Mouse (Mus musculus) frontal cortex, postnatal 10 days (tissue): Measurements from ENCODE around the gene Parp2.
A peak's percentile ranks its signal among the peaks of the same experiment; 100 is the strongest.
"Not testable (repeated sequence)": the region's sequence is repeated elsewhere in the genome, so short reads cannot be mapped to it uniquely, and the experiment has no call there.

Source experiments
- DNase-seq, 2 experiments: peaks; one replicate each; pipeline ENCODE4 v3.0.0; 2022; ENCODE audit warnings: low spot score in 2 of 2, mixed read lengths in 1 of 2

Gene Parp2

DNA sequence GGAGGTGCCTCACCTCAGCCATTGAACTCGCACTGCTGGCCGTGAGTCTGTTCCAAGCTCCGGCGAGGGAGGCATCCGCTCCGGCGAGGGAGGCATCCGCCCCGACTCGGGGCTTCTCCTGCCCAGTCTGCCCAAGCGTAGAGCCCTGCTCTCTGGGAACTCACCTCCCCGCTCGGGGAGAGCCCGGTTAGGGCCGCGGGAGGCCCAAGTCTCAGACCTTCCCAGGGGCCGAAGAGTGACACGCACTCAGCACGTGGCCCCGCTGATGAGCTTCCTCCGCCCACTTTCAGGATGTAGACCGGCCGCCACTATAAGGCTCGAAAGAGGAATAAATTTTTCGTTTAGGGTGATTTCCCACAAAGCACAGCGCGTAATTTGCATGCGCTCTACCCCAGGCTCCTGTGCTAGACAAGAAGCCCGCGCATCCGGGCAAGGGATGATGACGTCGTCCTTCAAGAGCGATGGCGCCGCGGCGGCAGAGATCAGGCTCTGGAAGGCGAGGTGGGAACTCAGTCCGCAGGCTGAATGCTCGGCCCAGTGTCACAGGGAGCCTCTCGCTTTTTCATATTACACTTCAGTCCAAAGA, at the start of gene Parp2, which contains the start of gene Ccnb1ip1:
TSS of gene Parp2 (plus strand) at position 355 of the 586 bp plus-strand sequence.
TSS of gene Ccnb1ip1 (minus strand) at position 246 of the 586 bp plus-strand sequence.
- peak; percentile 93 to 97 for DNase-seq

DNA sequence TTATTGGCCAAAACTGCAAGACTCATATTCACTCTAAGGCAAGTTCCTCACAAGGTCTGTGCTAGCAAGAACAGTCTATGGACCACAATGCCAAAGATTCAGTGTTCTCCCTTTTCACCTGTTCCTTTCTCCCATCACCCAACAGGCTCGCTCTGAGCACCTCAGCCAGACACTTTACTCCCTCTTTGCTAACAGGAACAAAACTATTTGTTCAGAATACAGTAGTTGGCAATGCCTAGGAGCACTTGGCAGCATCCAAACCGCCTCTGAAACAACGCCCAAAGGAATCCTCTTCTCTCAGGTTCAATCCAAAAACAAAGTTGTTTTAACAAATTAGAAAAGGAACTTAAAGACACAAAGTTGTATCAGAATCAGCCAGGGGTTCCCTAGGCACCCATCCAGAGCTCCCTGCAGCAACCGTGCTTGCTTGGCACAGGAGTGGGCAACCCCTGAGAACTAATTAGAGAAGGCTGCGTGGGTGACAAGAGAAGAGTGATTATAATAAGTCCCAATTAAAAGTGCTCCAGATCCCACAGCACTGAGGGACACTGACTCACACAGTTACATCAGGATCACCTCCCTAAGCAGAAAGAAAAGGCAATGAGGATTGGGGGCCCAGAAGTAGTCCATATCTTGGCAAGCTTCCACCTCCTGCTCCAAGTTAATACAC, 49.1 kb upstream of the Parp2 start:
- no peak for DNase-seq

DNA sequence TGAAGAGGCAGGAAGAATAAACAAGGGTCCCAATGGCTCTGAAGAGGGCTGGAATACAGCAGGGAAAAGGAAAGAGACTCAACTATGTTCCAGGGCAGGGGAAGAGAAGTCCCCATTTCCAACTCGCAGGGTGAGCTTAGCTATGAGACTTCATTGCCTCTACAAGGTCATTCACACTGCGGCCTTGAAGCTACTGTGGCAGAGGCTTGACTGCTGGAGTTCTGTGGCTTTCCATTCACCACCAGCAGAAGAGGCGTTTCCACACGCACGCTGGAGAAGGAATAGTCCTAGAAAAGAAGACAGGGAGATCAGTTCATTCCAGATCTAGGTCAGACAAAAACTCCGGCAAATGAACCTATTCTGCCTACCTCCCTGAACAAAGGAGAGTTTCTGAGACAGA, 41.9 kb upstream of the Parp2 start:
- no peak for DNase-seq

DNA sequence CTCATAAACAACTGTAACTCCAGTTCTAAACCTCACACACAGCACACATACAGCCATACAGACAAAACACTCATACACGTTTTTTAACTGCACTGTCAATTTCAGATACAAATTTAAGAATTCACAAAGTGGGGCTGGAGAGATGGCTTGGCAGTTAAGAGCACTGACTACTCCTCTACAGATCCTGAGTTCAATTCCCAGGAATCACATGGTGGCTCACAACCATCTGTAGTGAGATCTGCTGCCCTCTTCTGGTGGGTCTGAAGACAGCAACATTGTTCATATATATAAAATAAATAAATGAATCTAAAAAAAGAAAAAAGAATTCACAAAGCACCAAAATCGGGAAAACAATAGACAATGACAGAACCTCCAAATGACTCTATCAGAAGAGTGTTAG, 36.3 kb upstream of the Parp2 start:
- DNase-seq = no peak

DNA sequence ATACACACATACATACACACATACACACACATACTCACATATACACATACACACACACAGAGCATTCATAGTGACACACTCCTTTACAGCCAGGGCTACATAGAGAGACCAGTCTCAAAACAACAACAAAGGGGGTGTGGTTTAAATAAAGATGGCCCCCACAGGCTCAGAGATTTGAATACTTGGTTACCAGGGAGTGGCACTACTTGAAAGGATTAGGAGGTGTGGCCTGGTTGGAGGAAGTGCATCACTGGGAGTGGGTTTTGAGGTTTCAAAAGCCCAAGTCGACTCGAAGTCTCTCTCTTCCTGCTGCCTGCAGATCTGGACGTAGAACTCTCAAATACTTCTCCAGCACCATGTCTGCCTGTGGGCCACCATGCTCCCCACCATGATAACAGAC, 25.5 kb upstream of the Parp2 start:
- no peak for DNase-seq

DNA sequence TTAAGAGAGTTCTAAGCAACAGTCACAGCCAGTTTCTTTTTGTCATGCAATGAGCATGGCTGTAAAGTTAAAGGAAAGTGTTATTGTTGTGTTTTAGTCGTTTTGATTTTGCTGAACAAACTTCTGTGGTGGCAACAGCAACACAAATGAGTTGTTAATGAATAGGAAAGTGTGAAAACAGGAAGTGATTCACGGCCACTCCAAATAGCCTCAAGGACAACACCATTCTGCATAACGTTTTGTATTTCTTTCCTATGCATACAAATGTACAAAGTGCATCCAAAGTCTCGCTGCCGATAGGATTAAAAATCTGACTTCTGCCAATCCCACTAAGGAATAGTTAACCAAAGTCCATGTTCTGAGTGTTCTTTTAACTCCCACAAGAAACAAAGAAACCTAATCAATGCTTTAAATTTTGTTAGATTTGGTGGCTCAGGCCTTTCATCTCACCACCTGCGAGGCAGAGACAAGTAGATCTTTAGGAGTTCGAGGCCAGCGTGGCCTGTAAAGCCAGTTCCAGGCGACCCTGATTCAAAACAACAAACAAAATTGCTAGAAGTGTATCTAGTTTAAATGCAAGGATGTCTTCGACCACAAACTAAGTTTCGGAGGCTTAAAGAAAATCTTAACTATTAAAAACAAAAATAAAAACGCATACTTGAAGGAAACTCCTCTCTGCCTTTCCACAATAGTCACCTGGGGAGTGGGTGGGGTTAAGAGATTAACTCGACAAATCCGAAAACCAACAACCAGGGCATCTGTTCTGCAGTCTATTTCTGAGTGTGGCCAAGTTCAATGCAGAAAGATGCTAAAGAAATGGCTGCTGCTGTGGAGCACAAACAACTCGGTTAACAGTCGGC, 23.0 kb upstream of the Parp2 start:
- no peak for DNase-seq

DNA sequence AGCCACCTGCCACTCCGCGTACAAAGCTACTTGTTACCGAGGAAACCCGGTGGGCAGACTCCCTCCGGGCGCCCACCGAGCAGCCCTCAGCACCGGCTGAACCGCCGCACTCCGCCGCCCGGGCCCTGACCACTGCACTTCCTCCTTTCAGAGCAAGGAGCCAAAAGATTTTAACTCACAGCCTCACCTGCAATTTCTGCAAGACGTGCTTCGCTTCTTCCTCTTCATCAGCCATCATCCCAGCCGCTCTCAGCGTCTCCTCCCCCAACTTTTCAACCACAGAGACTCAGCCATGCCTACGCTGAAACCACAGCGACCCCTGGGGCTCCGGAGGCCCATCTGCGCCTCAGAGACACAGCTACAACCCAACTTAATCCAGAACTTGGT, 22.4 kb upstream of the Parp2 start, which contains the start of gene Ttc5:
TSS of gene Ttc5 (minus strand) at position 269 of the 387 bp plus-strand sequence.
- peak; percentile 77 to 84 for DNase-seq

DNA sequence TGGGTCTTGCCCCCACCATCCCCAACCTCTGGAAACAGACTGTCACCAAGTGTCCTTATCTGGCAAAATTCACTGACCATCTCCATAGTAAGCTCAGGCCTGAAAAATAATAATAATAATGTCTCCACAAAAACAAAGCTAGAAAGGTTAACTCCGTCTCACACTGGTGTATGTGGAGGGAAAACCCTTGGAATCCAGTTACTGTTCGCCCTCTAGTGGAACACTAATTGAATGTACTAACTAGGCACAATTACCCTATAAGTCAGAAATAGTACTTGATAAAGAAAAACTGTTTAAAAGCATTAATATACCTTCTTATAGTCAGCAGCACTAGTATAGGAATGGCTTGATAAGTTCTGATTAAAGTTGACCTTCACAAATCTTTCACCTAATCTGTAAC, 19.5 kb upstream of the Parp2 start:
- no peak for DNase-seq

DNA sequence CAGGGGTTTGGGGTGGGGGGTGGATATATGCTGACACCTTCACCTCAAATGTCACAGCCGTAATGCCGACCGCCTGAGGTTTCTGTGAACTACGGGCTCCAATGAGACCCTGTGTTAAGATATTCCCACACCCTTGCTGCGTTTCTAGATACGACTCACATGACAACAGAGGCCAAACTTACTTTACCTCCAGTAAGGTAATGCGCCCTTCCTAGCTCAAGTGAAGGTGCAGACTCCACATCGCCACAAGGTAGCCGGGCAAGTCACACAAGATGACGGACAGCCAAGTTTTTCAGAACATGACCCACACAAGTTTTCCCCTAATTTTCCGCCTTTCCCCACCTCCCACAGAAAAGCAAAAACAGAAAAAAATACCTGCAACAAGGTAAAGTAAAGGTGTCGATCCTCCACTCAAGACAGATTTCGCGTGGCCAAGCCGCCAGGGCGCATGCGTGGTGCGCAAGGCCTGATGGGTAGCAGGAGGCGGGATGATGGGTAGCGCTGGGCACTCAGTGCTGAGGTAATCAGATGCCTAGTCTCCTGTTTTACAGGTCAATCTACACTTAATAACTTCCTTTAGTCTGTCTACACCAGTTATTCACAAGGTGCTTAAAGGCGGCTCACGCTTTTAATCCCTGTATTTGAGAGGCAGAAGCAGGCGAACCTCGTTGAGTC, 12.2 kb upstream of the Parp2 start:
- no peak for DNase-seq

DNA sequence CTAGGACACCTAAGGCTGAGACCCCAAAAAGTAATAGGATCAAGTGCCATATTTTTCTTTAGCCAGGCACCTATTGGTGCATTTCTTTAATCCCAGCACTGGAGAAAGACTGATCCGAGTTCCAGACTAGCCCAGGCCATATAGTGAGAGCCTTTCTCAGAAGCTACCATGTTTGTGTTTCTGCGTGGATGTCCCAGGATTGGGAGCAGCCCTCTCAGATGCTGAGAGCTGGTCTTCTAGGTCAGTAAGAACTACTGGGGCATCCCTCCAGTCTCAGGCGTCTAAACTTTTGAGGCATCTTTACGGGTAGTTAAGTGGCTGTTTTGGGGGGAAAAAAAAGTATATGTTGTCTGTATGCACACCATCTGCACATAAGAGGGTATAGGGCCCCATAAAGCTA, 11.7 kb upstream of the Parp2 start:
- DNase-seq = no peak

DNA sequence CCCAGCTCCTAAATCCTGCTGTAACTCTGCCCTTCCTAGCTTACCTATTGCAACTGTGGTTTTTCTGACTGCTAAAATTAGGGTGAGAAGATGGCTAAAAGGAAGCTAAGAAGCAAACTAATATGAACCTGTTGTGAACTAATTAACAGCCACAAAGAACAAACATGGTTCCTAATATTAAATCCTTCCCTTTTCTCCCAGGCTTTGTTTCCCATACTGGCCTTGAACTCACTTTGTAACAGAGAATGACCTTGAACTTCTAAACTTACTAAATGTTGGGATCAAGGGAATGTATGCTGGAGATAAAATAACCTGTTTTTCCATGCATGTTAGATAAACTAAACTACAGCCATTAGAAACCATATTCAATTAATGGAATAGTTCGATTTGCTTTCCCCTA, 11.2 kb upstream of the Parp2 start:
- DNase-seq = no peak

DNA sequence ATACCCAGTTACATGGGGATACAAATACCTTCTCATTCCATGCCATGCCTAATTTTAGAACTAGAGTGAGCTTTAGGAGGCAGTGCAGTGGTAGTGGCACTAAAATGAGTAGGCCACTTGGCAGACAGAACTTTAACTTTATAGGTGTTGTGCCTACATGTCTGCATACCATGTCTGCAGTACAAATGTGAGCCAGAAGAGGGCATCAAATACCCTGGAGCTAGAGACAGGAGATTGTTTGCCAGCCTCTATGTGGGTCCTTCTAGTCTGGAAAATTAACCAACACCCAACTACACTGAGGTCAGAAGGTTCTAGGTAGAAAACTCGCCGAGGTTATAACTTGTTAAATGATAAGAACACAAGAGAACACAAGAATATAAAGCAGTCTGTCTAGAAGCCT, 9.1 kb upstream of the Parp2 start:
- no peak for DNase-seq

DNA sequence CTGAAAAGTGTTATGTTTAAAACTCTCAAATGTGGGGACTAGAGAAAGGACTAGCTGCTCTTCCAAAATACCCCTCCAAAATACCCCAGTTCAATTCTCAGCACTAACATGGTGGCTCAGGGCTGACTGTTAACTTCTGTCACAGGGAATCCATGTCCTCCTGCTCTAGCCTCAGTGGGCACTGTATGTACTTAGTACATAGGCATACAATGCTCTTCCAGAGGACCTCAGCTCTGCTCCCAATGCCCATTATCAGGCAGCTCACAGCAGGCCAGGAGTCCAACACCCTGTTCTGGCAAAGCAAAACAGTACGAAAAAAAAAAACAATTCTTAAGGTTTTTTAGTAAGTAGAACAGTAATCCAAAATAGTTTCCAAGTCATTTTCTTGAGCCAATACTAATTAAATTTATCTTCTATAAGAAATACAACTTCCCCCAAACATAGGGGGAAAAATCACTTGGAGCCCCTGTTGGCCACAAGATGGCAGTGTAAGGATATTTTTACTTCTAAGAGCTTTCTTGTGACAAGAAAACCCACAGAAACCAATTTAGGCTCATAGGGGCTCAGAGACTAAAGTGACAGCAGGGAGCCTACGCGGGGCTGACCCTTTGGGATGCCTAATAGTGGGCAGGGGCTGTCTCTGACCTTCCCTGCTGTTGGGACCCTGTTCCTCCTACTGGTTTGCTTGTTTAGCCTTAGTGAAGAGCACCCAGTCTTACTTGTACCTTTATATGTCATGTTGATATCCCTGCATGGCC, 8.0 kb upstream of the Parp2 start:
- peak in 1 of 2 experiments; percentile 20 for DNase-seq

DNA sequence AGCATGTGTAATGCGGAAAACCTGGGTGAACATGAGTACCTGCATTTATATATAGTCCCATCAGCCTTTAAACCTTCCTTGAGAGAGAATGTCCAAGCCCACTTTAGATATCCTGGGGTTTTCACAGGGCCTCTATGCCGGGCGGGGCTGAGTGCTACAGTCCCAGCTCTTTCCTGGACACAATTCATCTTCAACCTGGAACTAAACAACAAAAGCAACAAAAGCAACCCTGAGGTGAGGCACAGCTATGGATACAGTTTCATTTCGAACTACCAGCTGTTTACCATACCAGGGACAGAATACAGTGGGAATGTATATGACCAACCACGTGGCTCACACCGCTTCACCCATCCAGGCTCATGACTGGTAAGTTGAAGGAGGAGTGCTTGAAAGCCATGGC, 5.2 kb upstream of the Parp2 start:
- no peak for DNase-seq

DNA sequence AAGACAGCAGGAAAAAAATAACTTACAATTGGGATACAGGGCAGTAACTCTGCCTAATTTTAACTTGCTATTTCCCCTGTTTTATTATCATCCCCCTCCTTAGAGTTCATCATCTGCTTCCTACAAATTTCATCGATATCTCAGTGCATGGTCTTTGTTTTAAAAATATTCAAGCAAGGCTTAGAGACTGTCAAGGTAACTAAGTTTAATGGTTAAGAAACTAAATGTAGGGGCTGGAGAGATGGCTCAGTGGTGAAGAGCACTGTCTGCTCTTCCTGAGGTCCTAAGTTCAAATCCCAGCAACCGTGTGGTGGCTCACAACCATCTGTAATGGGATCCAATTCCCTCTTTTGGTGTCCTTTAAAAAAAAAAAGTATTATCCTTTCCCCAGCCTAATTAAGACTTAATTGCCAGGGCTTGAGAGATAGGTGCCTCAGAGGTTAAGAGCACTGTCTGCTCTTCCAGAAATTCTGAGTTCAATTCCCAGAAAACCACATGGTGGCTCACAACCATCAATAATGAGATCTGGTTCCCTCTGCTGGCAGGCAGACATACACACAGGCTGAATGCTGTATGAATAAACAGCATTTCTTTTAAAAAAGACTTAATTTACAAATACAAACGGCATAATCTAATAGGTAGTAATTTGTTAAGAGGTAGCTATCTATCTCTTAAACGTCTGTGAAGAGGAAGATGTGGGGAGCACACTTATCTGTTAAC, 4.6 kb upstream of the Parp2 start:
- DNase-seq = no peak

DNA sequence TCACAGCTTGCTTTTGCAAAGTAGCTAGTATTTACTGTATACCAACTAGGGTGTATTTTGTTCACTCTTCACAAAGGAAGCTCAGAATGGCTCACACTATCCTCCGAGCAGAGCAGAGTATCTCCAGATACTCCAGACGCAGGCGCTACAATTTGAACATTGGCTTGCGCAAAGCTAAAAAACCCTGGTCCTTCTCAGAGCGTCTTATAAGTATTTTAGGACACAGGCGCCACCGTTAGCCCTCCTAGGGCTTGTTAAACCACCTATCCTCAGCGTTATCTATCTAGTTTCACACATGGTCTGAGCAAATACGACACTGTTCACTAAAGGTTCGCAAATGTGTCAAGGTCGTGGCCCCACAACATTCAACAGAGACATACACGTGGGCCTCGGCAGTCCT, 3.0 kb upstream of the Parp2 start:
- DNase-seq = no peak

DNA sequence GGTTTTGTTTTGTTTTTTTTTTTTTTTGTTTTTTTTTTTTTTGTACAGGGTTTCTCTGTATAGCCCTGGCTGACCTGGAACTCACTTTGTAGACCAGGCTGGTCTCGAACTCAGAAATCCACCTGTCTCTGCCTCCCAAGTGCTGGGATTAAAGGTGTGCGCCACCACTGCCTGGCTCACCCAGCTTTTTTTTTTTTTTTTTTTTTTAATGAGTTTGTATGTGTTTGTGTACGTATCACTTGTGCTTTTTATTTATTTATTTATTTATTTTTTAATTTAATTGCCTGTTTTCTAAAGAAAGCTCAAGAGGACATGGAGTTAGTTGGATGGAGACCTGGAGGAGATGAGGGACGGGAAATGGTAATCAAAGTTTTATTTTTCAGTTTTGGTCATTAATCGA, 1.2 kb upstream of the Parp2 start:
- not testable (repeated sequence) for DNase-seq

DNA sequence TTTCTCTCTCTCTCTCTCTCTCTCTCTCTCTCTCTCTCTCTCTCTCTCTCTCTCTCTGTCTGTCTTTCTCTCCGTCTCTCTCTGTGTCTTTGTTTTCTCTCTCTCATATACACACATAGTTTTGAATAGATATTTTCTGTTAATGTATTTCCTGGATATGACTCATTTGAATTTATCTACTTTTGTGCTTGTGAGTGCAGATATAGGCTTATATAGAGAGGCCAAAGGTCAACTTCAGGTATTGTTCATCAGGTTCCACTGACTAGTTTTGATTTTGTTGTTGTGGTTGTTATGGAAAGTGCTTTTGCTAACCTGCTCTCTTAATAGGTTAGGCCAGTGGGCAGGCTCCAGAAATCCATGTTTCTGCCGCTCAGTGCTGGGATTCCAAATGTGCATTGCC, 5.4 kb downstream of the Parp2 start:
- no peak for DNase-seq

DNA sequence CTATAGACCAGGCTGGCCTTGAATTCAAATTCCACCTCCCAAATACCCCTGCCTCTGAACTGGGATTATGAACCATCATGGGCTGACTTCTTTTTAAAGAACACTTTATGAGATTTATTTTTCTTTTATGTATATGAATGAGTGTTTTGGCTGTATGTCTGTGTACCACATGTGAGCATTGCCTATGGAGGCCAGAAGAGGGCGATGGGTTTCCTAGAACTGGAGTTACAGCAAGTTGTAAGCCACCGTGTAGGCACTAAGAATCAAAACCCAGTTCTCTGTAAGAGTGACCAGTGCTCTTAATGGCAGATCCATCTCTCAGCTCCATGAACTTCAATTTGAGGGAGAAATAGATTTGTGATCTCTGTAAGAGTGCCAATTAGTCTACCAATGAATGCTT, 15.6 kb downstream of the Parp2 start:
- DNase-seq = no peak

DNA sequence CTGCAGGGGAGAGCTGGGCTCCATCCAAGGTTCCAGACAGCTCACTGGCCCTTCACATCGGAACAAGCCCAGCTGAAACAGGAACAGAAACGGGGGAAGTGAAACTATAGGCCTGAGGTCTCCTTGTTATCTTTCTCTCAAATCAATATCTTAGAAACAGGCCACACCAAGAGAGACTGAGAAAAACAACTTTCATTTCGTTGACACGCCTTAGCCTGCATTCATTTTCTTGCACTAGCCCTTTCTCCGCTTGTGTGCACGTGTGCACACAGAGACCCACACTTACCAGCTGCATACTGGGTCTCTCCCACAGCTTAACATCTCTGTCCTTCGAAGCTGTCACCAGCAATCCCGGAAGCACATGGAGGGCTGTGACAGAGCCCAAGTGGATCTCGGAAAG, 16.6 kb downstream of the Parp2 start:
- DNase-seq = no peak

DNA sequence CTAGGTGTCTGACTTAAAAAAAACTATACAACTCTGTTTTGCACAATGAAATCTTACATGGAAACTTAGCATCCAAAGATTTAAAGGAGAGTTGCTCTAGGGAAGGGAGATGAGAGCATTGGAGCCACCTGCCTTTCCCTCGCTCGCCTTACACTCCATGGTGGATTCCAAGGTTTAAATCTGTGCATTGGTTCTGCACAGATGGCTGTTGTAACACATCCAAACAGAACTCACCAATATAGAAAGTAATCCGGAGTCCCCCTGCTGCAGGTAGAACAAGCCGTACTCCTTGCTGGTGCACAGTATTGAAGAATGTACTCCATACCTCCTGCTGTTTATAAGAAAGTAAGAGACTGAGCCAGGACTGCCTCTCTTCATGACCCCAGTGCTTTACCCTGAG, 18.9 kb downstream of the Parp2 start:
- DNase-seq = no peak
